Mouse (Mus musculus) MEL-GATA-1-ER (cell line): Measurements from ENCODE around the gene Triml2.

Experiments used
- DNase-seq: peaks from one replicate; pipeline ENCODE4 v3.0.0-alpha.2; 2012; ENCODE audit warnings: low read depth; ENCODE audit errors: extremely low read depth

The Triml2 gene

DNA sequence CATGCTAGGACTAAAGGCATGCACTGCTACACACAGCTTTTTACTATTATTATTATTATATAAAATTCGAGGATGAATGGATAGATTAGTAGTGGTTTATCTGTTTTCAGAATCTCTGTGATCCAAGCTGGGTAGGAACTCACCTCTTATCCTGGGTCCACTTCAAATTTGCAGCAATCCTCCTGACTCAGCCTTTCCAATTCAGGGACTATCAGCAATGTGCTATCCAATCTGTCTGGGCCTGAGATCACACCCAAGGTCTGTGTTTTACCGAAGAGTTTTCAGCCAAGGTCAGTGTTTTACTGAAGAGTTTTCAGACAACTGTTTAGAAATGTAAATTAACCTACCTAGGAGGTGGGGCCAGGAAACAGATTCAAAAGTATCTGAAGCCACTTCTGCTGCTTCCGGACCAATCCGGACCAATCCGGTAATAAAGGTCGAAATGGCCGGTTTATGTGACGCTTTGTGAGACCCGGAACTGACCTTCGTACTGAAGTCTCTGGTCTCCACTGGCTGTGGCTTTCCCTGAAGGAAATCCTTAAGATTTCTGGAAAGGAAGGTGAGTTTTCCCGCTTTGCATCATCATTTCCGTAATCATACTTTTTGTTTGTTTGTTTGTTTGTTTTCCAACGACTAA, at the start of gene Triml2:
TSS of gene Triml2 (plus strand) at position 488 of the 637 bp plus-strand sequence.
- DNase-seq, result no peak

DNA sequence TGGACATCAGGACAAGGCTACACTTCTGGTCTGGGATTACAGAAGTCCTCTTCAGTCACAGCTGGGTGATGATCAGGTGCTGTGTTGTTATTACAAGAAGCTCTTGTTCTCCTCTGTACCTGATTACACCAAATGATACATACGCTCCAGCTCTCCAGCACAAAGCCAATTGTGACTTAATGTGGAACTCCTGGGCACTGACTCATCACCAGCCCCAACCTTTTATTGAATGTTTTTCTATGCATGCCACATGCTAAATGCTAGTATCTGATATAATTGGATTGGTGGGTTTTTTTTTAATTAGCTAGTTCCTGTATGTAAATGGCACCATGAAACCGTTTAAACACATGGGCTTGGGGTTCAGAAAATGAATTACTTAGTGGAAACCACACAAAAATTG, 39.0 kb upstream of the Triml2 start, which contains the start of gene Triml1:
TSS of gene Triml1 (minus strand) at position 101 of the 400 bp plus-strand sequence.
- DNase-seq, result no peak

DNA sequence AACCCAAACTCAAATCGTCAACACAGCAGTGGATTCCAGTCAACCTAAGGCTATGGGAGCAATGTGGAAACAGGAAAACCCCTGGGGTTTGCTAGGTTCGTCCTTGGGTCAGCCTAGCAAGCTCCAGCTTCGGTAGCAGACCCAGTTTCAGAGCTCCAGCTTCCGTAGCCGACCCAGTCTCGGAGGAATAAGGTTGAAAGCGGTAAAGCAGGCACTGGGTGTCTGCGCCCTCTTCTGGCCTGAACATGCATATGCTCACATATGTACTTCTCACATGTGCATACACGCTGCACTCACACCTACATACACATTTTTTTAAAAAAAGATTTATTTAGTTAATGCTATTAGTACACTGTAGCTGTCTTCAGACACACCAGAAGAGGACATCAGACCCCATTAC, 31.0 kb upstream of the Triml2 start:
- no peak for DNase-seq

DNA sequence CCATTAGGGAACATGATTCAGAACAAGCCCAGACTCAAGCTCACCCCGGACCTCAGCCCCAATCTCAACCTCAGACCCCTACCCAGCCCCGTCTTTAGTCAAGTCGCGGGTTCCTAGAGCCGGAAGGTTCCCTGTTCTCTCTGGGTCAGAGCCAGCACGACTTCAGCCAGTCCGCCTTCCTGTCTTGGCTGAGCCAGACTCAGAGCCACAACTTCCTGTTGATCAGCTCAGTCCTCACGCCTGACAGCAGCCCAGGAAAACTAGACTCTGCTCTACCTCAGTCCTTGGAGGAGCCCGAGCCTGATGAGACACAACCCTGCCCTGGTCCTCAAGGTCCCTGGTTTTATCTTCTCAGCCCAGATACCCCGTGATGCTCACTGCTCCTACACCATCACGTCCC, 17.1 kb upstream of the Triml2 start:
- no peak for DNase-seq

DNA sequence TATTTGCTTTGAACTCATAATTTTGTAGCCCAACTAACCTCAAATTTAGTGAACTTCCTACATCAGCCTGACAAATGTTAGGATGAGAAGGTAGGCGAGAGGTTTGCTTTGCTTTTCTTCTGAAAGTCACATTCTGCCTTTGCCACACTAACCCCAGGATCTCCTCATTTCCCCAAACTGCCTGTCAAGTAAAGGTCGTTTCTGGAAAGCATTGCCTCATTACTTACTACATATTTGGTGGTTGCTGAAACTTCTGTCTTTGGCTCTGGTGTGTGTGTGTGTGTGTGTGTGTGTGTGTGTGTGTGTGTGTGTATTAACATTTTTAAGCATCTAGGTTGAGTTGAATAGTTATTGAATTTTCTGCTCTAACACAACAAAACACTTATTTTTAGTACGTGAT, 15.9 kb upstream of the Triml2 start:
- DNase-seq, result no peak

DNA sequence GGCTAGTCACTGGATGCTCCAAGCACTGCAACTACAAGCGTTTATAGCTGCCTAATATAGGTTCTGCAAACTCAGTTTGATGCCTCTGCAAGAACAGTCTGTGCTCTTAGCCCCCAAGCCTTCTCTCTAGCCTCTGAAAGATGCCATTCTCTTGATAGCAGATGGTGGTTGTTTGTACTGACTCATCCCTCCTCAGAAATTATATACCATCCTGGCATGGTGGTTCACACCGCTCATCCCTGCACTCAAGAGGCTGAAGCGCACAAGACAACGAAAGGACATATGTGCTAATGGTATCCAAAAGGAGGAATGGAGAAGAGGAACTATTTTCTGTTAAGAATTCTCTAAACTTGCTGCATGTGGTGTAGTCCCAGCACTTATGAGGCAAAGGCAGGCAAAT, 12.3 kb upstream of the Triml2 start:
- no peak for DNase-seq

DNA sequence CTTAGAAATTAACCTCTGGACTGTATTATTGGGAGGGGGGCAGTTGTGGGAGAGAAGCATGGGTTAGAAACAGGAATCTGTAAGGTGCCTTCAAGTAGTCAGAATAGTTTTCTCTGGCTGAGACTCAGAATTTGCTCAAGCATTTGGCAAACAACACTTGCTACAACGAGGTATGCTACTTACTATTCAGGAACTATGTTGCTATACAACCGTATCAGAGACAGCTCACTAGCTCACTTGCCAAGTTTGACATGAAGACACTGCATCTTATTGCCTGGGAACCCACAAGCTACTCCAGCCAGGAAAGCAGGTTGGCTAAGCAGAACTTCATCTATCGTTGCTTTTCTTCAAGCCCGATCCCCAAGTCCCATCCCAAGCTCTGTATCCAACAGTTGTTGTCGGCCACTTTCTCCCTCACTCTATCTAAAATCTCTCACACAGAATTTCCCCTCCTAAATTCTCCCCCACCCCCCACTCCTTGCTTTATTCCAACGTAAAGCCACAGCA, 11.0 kb upstream of the Triml2 start:
- no peak for DNase-seq

DNA sequence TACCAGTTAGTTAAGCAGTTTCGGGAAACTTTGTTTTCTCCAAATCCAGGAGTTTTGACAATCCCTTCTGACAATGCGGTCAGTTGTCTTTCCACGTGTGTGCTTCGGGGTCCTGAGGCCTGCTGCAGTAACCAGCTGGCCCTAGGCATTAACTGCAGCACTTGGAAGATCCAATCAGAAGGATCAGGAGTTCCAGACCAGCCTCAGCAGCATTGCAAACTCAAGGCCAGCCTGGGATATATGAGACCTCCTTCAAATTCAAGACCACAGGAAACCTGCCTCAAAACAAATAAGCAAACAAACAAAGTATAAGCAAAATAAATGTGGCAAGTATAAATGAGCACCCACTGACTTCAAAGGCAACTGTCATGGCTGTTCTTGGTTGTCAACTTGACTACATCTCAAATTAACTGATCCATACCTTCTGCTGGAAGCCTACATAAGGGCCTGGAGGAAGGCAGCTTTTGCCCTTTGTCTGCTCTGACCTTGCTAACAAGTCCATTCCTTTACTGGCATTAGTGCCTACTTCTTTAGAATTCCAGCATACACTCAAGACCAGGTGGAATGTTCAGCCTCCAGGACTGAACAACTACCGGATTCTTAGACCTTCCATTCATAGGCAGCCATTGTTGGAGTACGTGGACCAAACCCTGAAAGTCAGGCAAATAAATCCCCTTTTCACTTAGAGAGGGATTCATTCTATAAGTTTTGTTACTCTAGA, 3.4 kb upstream of the Triml2 start:
- no peak for DNase-seq

DNA sequence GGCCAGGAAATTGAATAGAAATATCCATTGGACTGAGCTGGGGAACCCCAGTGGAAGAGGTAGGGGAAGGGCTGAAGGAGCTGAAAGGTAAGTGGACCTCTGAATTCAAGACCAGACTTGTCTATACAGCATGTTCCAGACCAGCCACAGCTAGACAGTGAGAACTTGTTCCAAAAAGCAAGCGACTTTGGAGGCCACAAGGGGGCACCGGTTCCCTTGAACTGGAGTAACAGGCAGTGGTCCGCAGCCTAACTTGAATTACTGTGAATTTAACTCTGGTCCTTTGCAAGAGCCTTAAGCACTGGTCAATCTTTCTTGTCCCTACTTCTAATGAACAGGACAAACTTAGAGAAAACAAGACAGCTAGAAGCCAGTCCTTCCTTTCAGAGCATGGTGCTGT, 2.1 kb upstream of the Triml2 start:
- no peak for DNase-seq

DNA sequence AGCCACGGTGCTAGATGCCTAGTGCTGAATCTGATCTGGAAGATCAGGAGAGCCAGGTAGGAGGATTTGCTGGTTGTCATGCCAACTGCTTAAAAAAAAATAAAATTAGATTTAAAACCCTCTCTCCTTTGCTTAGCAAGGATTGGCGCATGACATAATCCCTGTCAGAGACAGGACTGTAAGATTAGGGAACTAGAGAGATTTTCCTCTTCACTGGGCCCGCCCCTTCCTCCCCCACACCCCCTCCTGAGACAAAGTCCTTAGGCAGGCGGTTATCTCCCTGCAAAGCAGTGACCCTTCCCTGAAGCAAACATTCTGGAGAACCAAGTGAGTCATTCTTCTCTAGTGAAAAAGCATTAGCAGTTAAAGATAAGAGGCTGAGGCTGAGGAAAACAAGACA, 1.2 kb upstream of the Triml2 start:
- DNase-seq, result no peak

DNA sequence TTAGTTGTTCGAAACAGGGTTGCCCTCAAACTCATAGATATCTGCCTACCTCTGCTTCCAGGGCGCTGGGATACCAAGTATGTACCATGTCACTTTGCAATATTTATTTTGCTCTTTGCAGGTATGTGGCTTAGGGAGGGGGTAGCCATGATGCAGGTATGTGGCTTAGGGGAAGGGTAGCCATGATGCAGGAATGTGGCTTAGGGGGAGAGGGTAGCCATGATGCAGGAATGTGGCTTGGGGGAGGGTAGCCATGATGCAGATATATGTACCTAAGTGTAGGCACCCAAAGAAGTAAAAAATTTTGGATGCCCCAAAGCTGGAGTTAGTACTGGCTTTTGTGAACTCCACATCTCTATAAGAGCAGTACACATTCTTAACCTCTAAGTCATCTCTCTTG, 1.9 kb downstream of the Triml2 start:
- no peak for DNase-seq

DNA sequence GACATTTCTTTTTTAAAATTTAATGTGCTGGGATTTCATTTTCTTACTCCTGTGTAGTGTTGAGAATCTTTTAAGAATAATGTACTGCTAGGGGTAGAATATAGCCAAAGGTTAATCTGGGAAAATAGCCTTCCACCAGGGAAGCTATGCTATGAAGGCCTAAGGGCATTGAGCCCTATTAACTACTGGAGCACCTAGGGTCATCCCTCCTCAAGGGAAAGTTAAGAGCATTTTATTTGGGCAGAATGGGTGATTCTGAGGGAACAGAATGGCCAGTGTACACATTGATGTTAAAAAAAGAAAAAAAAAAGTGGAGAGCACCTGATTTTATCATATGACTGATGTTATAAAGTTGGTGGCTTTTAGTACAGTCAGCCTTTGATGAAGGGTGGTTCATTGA, 35.2 kb downstream of the Triml2 start:
- no peak for DNase-seq

DNA sequence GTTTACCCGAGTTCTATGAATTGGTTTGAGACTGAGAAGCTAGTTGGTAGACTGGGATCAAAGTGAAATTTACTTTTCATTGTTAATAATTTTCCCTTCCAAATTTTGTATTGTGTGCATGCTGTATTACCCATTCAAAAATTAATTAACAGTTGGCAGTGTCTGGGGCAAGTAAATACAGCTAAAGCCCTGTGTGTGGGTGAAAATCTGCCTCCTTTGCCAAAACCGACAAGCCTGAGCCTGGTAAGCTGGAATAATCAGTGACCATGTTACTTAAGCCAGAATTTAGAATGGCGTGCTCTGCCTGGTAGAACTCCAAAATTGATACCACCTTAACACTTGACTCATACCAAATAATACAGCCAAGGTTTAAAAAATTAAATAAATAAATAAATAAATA, 63.0 kb downstream of the Triml2 start:
- DNase-seq, result no peak
